Mouse (Mus musculus) ES-Bruce4 (cell line): ENCODE measurements around the gene Sorcs3. TPM values are rescaled to one million over a fixed set of nuclear protein-coding genes. Genes with fewer than 3 reads are reported as not detected.

Source experiments
- H3K27ac ChIP-seq: 2 replicates; pipeline ENCODE4 v1.5.1; 2012; ENCODE audit warnings: low read length, inconsistent platforms; ENCODE audit not compliant: insufficient read depth
- H3K27me3 ChIP-seq: 2 replicates; pipeline ENCODE4 v1.6.1; 2012; ENCODE audit warnings: mild to moderate bottlenecking, low read length, inconsistent platforms; ENCODE audit not compliant: control insufficient read depth, poor library complexity, insufficient read depth, severe bottlenecking
- H3K36me3 ChIP-seq: 2 replicates; pipeline ENCODE4 v1.6.1; 2012; ENCODE audit warnings: inconsistent platforms, mild to moderate bottlenecking, low read length, moderate library complexity; ENCODE audit not compliant: control insufficient read depth, poor library complexity, insufficient read depth, severe bottlenecking
- H3K4me1 ChIP-seq: one replicate; pipeline ENCODE4 v1.8.1; 2011; ENCODE audit warnings: low read length; ENCODE audit not compliant: control insufficient read depth, insufficient read depth
- H3K4me3 ChIP-seq: 2 replicates; pipeline ENCODE4 v1.5.1; 2011; ENCODE audit warnings: low read depth, mild to moderate bottlenecking, low read length
- H3K9ac ChIP-seq: 2 replicates; pipeline ENCODE4 v1.6.1; 2012; ENCODE audit warnings: low read depth, mild to moderate bottlenecking, inconsistent platforms; ENCODE audit not compliant: poor library complexity, severe bottlenecking
- H3K9me3 ChIP-seq: replicated peaks from 2 replicates; pipeline ENCODE4 v1.6.1; 2012; ENCODE audit warnings: mild to moderate bottlenecking, low read length, inconsistent platforms; ENCODE audit not compliant: control insufficient read depth, poor library complexity, insufficient read depth, severe bottlenecking
- CTCF ChIP-seq: IDR thresholded peaks from one replicate; pipeline ENCODE4 v1.8.1; 2011; ENCODE audit warnings: low read depth, low read length
- EP300 ChIP-seq: IDR thresholded peaks from 2 replicates; pipeline ENCODE4 v1.6.1; 2011; ENCODE audit warnings: low read depth, low read length; ENCODE audit not compliant: insufficient read depth
- POLR2A ChIP-seq: IDR thresholded peaks from one replicate; pipeline ENCODE4 v1.8.1; 2011; ENCODE audit warnings: low read length; ENCODE audit not compliant: insufficient read depth
- polyA plus RNA-seq: library from polyadenylated mRNA; stranded (reverse); fragments of >200 nt; gene quantifications from 2 replicates; pipeline ENCODE4 v1.2.4, GENCODE M21; 2011; ENCODE audit warnings: low read depth; ENCODE audit not compliant: missing spikeins, insufficient read depth, insufficient read length

Gene Sorcs3
- polyA plus RNA-seq, 1 experiment, result not detected

- TF ChIP-seq POLR2A, result no peak
- TF ChIP-seq CTCF, result no peak
- TF ChIP-seq EP300, result no peak
- H3K27ac ChIP-seq, result no peak overlapping the region
- no peaks in the 10 kb centered on the region for H3K27me3 ChIP-seq
- H3K9ac ChIP-seq, result no peak overlapping the region
- no peaks in the 10 kb centered on the region for H3K36me3 ChIP-seq
- no peaks in the 10 kb centered on the region for H3K9me3 ChIP-seq
- H3K4me3 ChIP-seq, result no peak overlapping the region
- no peaks in the 10 kb centered on the region for H3K4me1 ChIP-seq
Observed at GRCm38 (mm10) chr19:48438450-48438849, 232.6 kb downstream of the Sorcs3 start.

GRCm38 (mm10) chr19:48461141-48461540 lies 255.3 kb downstream of the Sorcs3 start:
- no peak overlapping the region for H3K27ac ChIP-seq
- H3K4me1 ChIP-seq, result no peaks in the 10 kb centered on the region
- H3K9ac ChIP-seq, result no peak overlapping the region
- TF ChIP-seq POLR2A (no peak), EP300 (no peak), CTCF (no peak)
- no peaks in the 10 kb centered on the region for H3K9me3 ChIP-seq
- no peaks in the 10 kb centered on the region for H3K36me3 ChIP-seq
- no peak overlapping the region for H3K4me3 ChIP-seq
- no peaks in the 10 kb centered on the region for H3K27me3 ChIP-seq

- no peaks in the 10 kb centered on the region for H3K4me1 ChIP-seq
- TF ChIP-seq POLR2A (no peak), EP300 (no peak), CTCF (no peak)
- H3K9ac ChIP-seq, result no peak overlapping the region
Observed at GRCm38 (mm10) chr19:48462426-48462825, 256.6 kb downstream of the Sorcs3 start.

GRCm38 (mm10) chr19:48463494-48463893 lies 257.7 kb downstream of the Sorcs3 start:
- Histone ChIP-seq H3K4me1 (no peaks in the 10 kb centered on the region), H3K4me3 (no peak overlapping the region), H3K27me3 (no peaks in the 10 kb centered on the region), H3K9ac (no peak overlapping the region), H3K27ac (no peak overlapping the region), H3K9me3 (no peaks in the 10 kb centered on the region), H3K36me3 (no peaks in the 10 kb centered on the region)
- TF ChIP-seq EP300, result no peak
- no peak for TF ChIP-seq POLR2A
- TF ChIP-seq CTCF, result no peak

More at GRCm38 (mm10) chr19:48462426-48462825, 256.6 kb downstream of the Sorcs3 start:
- no peaks in the 10 kb centered on the region for H3K36me3 ChIP-seq
- no peaks in the 10 kb centered on the region for H3K27me3 ChIP-seq
- H3K27ac ChIP-seq, result no peak overlapping the region
- H3K4me3 ChIP-seq, result no peak overlapping the region
- H3K9me3 ChIP-seq, result no peaks in the 10 kb centered on the region

- no peak overlapping the region for H3K27ac ChIP-seq
- H3K4me1 ChIP-seq, result no peaks in the 10 kb centered on the region
- no peaks in the 10 kb centered on the region for H3K36me3 ChIP-seq
- H3K27me3 ChIP-seq, result no peaks in the 10 kb centered on the region
- TF ChIP-seq EP300, result no peak
- no peak for TF ChIP-seq POLR2A
- TF ChIP-seq CTCF, result no peak
- H3K9me3 ChIP-seq, result no peaks in the 10 kb centered on the region
- H3K9ac ChIP-seq, result no peak overlapping the region
- H3K4me3 ChIP-seq, result no peak overlapping the region
Observed at GRCm38 (mm10) chr19:48467471-48467870, 261.6 kb downstream of the Sorcs3 start.

- Histone ChIP-seq H3K4me3 (no peak overlapping the region), H3K9ac (no peak overlapping the region), H3K4me1 (no peaks in the 10 kb centered on the region), H3K27ac (no peak overlapping the region), H3K27me3 (no peaks in the 10 kb centered on the region), H3K36me3 (no peaks in the 10 kb centered on the region), H3K9me3 (no peaks in the 10 kb centered on the region)
- TF ChIP-seq POLR2A, result no peak
- no peak for TF ChIP-seq CTCF
- TF ChIP-seq EP300, result no peak
Observed at GRCm38 (mm10) chr19:48469791-48470410, 264.1 kb downstream of the Sorcs3 start.
